Comparison of ENCODE assay signal across 8 mouse cellular contexts in the genomic region with DNA sequence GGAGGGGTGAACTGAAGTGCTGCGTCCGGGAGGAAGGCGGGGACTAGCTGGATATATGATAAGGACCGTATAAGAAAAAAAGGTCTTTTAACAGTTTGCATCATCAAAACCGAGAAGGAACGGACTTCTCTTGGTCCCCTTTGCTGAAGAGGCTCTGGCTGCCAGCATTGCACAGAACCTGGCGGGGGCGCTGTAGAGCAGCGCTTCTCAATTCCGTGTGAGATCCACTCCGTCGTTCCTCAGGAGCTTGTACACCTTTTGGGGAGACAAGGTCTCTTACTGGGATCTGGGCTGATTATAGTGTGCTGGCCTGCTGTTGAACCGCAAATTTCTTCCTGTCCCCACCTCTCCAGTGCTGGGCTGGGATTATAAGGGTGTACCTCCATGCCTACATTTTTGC. TPM values are rescaled to one million over a fixed set of nuclear protein-coding genes. Genes with fewer than 3 reads are reported as not detected.
DNase-seq lines count a peak whose midpoint lies in the region; ATAC-seq and TF ChIP-seq lines count a peak whose summit lies in the region.

No protein-coding gene starts in this region.

- peak overlapping the region; percentile 14 for H3K4me3 ChIP-seq in heart, embryonic 12.5 days
- H3K4me3 ChIP-seq in intestine, postnatal 0 days (ENCODE audit: low read depth, low read length): no peak overlapping the region
- no peak overlapping the region for H3K4me3 ChIP-seq in stomach, postnatal 0 days (ENCODE audit: low read depth, low read length)

- ATAC-seq in heart, embryonic 12.5 days (ENCODE audit: insufficient number of reproducible peaks, low FRiP score): no peak
- ATAC-seq in intestine, postnatal 0 days: 0 out of 2 replicates have a peak, but pooled peaks have one; percentile 25
- 0 out of 2 replicates have a peak, but pooled peaks have one; percentile 25 for ATAC-seq in stomach, postnatal 0 days (ENCODE audit: low FRiP score, low TSS enrichment)

- H3K4me2 ChIP-seq in heart, embryonic 12.5 days: peak overlapping the region; percentile 50
- H3K4me2 ChIP-seq in intestine, postnatal 0 days (replicated peaks; ENCODE audit: low read depth): peak overlapping the region; percentile 32; the same call in 1 of the 2 replicates
- H3K4me2 ChIP-seq in stomach, postnatal 0 days (replicated peaks; ENCODE audit: low read depth): no peak overlapping the region

- H3K9ac ChIP-seq in heart, embryonic 12.5 days: no peak overlapping the region
- H3K9ac ChIP-seq in intestine, postnatal 0 days (ENCODE audit: low read depth, low read length): no peak overlapping the region
- no peak overlapping the region for H3K9ac ChIP-seq in stomach, postnatal 0 days (ENCODE audit: low read length)

- no peaks in the 10 kb centered on the region for H3K9me3 ChIP-seq in heart, embryonic 12.5 days (replicated peaks)
- H3K9me3 ChIP-seq in intestine, postnatal 0 days (ENCODE audit: control insufficient read depth): no peaks in the 10 kb centered on the region
- H3K9me3 ChIP-seq in stomach, postnatal 0 days (ENCODE audit: control insufficient read depth, low read length): no peaks in the 10 kb centered on the region

- WGBS in heart, embryonic 12.5 days: 12% methylated on average over 13 of the region's 13 CpGs
- 15% methylated on average over 13 of the region's 13 CpGs for WGBS in intestine, postnatal 0 days
- 19% methylated on average over 13 of the region's 13 CpGs for WGBS in stomach, postnatal 0 days

- no peaks in the 10 kb centered on the region for H3K36me3 ChIP-seq in heart, embryonic 12.5 days
- H3K36me3 ChIP-seq in intestine, postnatal 0 days (ENCODE audit: control insufficient read depth, insufficient read depth): no peaks in the 10 kb centered on the region
- no peaks in the 10 kb centered on the region for H3K36me3 ChIP-seq in stomach, postnatal 0 days (ENCODE audit: control insufficient read depth, insufficient read depth, low read length)

- TF ChIP-seq CTCF in intestine, postnatal 0 days (IDR thresholded peaks at IDR 0.05; ENCODE audit: low read depth): peak; percentile 79
- TF ChIP-seq CTCF in stomach, postnatal 0 days (IDR thresholded peaks at IDR 0.05; ENCODE audit: low read depth): peak; percentile 75

- H3K27ac ChIP-seq in heart, embryonic 12.5 days (ENCODE audit: poor library complexity, severe bottlenecking): no peak overlapping the region
- no peak overlapping the region for H3K27ac ChIP-seq in intestine, postnatal 0 days (ENCODE audit: low read depth, low read length)
- H3K27ac ChIP-seq in stomach, postnatal 0 days (replicated peaks): no peak overlapping the region

- TF ChIP-seq EP300 in stomach, postnatal 0 days (optimal IDR thresholded peaks at IDR 0.05): no peak

- no peaks in the 10 kb centered on the region; the same call in 1 of the 2 replicates for H3K27me3 ChIP-seq in heart, embryonic 12.5 days (replicated peaks)
- no peaks in the 10 kb centered on the region for H3K27me3 ChIP-seq in intestine, postnatal 0 days (replicated peaks; ENCODE audit: control insufficient read depth, insufficient read depth, low read length)
- H3K27me3 ChIP-seq in stomach, postnatal 0 days (ENCODE audit: control insufficient read depth, insufficient read depth, low read length): no peaks in the 10 kb centered on the region

- peaks cover 28% of the 10 kb centered on the region for H3K4me1 ChIP-seq in heart, embryonic 12.5 days (replicated peaks)
- H3K4me1 ChIP-seq in intestine, postnatal 0 days (replicated peaks; ENCODE audit: control insufficient read depth, insufficient read depth, low read length): no peaks in the 10 kb centered on the region
- H3K4me1 ChIP-seq in stomach, postnatal 0 days (replicated peaks; ENCODE audit: control insufficient read depth, insufficient read depth): no peaks in the 10 kb centered on the region

- intact Hi-C loops in heart, postnatal 25 days (cut with DNase I): no loop called here

- no peak for DNase-seq in heart, postnatal 25 days (ENCODE audit: low spot score)
- DNase-seq in thymus, postnatal 4 days: peak; percentile 60
- no peak for DNase-seq in thymus, postnatal 25 days
- peak; percentile 75 for DNase-seq in stomach, postnatal 0 days (ENCODE audit: low spot score)
- DNase-seq in urinary bladder, postnatal 4 days (ENCODE audit: low spot score in 2 of 2): no peak
- DNase-seq in gastrocnemius, adult 8-10 months (ENCODE audit: low spot score in 2 of 2): no peak

RNA-seq across cellular contexts. Expression of gene Muc4, which starts 20.3 kb away (rescaled TPM):
- polyA plus RNA-seq in heart, embryonic 12.5 days (2016; fragmentation: Nextera tagmentation; extraction: Ambion mirVana): 0.13 and 0.17 TPM in 2 replicates
- under 1 TPM; 0.08 to 0.10 TPM for total RNA-seq in heart, postnatal 25 days (2021)
- 0.95 and 1.0 TPM in 2 replicates for polyA plus RNA-seq in intestine, postnatal 0 days (2015; fragmentation: Nextera tagmentation; extraction: Ambion mirVana)
- polyA plus RNA-seq in stomach, postnatal 0 days (2015; fragmentation: Nextera tagmentation; extraction: Ambion mirVana): 2.5 and 2.8 TPM in 2 replicates
- total RNA-seq in gastrocnemius, adult 8-10 months (2022): under 1 TPM in 2 of 4 experiments, not detected in 2; 0.05 to 0.38 TPM

Comparison
In these comparisons a context has a peak if more than half of its experiments do, and no peak if none do; other contexts are left out.
1. DNase-seq: peak in thymus, postnatal 4 days (single experiment) and stomach, postnatal 0 days (single experiment); none in heart, postnatal 25 days (single experiment), thymus, postnatal 25 days (single experiment), urinary bladder, postnatal 4 days (0 of 2) and gastrocnemius, adult 8-10 months (0 of 2).